Mouse (Mus musculus) E14TG2a.4 (cell line): Measurements from ENCODE around the gene Rpl22.

Source experiments
- H3K27me3 ChIP-seq: 2 replicates; pipeline ENCODE4 v1.6.1; 2014; ENCODE audit warnings: low read length, control low read depth; ENCODE audit not compliant: insufficient read depth
- H3K36me3 ChIP-seq: 2 replicates; pipeline ENCODE4 v1.6.1; 2014; ENCODE audit warnings: low read length, control low read depth; ENCODE audit not compliant: insufficient read depth
- H3K4me1 ChIP-seq: replicated peaks from 2 replicates; pipeline ENCODE4 v1.6.1; 2014; ENCODE audit warnings: low read depth, low read length, control low read depth
- H3K4me3 ChIP-seq: replicated peaks from 2 replicates; pipeline ENCODE4 v1.5.1; 2014; ENCODE audit warnings: mild to moderate bottlenecking, low read length
- H3K9me3 ChIP-seq: 2 replicates; pipeline ENCODE4 v1.6.1; 2014; ENCODE audit warnings: low read length, control low read depth
- CTCF ChIP-seq: conservative IDR thresholded peaks from 2 replicates; pipeline ENCODE4 v1.5.1; 2014; ENCODE audit warnings: low read length
- NANOG ChIP-seq: IDR thresholded peaks from 2 replicates; pipeline ENCODE4 v1.6.1; 2014; ENCODE audit warnings: borderline replicate concordance, low read length, mixed read lengths
- POU5F1 ChIP-seq: IDR thresholded peaks from 2 replicates; pipeline ENCODE4 v1.6.1; 2014; ENCODE audit warnings: low read length, borderline replicate concordance

Gene Rpl22

DNA sequence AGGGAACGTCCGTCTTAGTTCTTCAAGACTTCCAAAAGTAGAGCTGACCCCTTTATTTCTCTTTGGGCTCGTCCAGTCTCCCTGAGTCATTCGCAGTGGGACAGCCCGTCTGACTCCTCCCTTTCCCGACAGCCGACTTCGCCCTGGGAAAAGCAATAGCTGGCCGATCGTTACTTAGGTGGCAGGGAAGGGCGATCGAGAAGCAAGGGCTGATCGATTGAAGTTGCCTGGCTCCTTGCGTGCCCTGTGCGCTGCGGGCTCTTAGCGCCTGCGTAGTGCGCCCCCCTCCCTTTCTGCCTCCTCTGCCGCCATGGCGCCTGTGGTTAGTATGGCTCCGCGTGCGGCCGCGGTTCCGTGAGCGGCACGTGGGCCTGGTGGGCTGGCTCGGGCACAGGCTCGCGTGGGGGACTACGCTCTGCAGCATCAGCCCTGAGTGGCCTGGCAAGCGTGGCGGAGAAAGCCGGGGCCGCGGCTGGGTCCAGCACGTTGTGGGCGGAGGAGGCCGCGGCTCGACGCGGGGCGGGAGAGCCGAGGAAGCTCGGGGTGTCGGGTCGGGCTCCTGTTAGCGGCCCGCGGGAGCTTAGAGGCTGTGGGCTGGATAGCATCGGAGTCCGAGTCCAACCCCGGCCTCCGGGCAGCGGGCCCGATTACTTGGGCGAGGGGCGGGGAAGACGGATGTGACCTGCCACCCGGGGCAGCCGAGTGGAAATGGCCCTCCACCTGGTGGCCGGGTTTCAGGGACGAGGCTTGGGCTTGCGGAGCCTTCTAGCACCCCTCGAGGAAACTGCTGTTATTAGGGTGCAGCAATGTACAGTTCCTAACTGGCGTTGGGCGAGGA lies at the start of gene Rpl22:
Gene Rpl22 (plus strand): TSS at position 169 of the 838 bp plus-strand sequence.
- no peak for TF ChIP-seq NANOG
- no peak for TF ChIP-seq POU5F1
- no peak for TF ChIP-seq CTCF
- H3K36me3 ChIP-seq, result peaks cover 46% of the 10 kb centered on the region
- peak within 1 kb of the TSS; percentile 99 for H3K4me3 ChIP-seq
- H3K9me3 ChIP-seq, result no peaks in the 10 kb centered on the region
- no peaks in the 10 kb centered on the region for H3K27me3 ChIP-seq
- peaks cover 75% of the 10 kb centered on the region for H3K4me1 ChIP-seq

DNA sequence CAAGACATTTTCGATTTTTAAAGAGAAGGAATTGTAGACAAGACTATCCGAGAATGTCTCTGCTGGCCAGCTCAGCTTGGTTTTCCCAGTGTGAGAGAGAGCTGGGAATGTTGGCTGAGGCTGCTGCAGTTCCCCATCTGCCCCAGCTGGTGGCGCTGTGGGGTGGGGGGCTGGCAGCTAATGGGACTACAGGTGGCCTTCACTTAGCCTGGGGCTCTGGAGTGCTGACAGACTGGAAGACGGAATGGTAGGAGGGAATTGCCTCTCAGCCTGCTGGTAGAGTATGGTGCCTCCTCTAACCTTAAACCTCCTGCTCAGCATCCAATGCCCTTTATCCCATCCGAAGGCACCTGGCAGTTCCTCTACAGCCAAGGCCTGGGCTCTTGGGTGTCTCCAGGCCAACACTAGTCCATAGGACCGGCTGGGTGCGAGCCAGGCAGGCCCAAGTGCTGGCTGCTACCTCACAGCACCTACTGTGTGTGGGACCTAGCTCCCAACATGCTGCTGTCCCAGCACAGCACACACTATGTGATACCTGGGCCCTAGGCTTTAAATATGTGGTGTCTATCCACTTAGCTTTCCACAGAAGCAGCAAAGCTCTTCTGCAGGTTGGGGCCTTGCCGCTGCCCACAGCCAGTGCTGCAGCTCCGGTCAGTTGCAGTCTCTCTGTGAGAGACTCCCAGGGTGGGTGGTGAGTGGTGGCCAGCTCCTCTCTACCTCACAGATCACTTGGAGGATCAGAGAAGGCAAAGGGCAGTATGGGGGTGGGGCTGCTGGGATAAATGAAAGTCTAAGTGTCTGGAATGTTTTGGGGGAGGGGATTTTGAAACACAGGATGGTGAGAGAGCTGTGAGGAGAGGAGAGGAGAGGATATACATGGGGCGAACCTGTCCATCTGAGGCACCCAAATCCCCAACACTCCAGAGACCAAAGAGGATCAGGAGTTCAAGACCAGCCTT lies 48.9 kb upstream of the Rpl22 start:
- H3K36me3 ChIP-seq, result peaks cover 10% of the 10 kb centered on the region; the same call in 1 of the 2 replicates
- TF ChIP-seq POU5F1 (no peak), NANOG (no peak), CTCF (peak; percentile 100)
- peaks cover 73% of the 10 kb centered on the region for H3K4me1 ChIP-seq
- no peaks in the 10 kb centered on the region for H3K9me3 ChIP-seq
- H3K4me3 ChIP-seq, result peak overlapping the region; percentile 35; the same call in 1 of the 2 replicates
- H3K27me3 ChIP-seq, result peaks cover 42% of the 10 kb centered on the region

DNA sequence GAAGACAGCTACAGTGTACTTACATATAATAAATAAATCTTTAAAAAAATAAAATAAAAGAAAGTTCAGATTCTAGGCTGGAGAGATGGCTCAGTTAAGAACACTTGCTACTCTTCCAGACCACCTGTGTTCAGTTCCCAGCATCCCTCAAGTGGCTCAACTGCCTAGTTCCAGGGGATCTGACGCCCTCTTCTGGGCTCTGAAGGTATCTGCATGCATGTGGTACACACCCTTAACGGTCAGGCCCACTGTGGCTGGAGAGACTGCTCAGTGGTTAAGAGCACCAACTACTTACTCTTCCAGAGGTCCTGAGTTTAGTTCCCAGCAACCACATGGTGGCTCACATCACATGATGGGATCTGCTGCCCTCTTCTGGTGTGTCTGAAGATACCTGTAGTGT lies 47.6 kb upstream of the Rpl22 start:
- no peaks in the 10 kb centered on the region for H3K36me3 ChIP-seq

DNA sequence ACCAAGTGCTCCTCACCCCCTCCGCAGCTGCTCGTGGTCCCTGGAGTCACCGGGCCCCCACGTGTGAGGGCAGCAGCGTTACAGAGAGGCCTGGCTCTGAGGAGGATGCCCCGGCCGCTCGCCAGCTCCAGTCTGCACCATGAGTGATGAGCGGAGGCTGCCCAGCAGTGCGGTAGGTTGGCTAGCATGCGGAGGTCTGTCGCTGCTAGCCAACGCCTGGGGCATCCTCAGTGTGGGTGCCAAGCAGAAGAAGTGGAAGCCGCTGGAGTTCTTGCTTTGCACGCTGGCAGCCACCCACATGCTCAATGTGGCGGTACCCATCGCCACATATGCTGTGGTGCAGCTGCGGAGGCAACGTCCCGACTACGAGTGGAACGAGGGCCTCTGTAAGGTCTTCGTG lies 46.6 kb upstream of the Rpl22 start:
- TF ChIP-seq POU5F1 (no peak), NANOG (no peak), CTCF (no peak)
- H3K27me3 ChIP-seq, result peaks cover 60% of the 10 kb centered on the region
- no peaks in the 10 kb centered on the region for H3K9me3 ChIP-seq
- H3K4me3 ChIP-seq, result peak overlapping the region; percentile 23
- H3K4me1 ChIP-seq, result peaks cover 70% of the 10 kb centered on the region
- H3K36me3 ChIP-seq, result no peaks in the 10 kb centered on the region

More for the DNA sequence above, 47.6 kb upstream of the Rpl22 start:
- Histone ChIP-seq H3K9me3 (no peaks in the 10 kb centered on the region), H3K27me3 (peaks cover 55% of the 10 kb centered on the region), H3K4me3 (no peak overlapping the region), H3K4me1 (peaks cover 71% of the 10 kb centered on the region)
- TF ChIP-seq POU5F1 (no peak), CTCF (peak; percentile 54)

DNA sequence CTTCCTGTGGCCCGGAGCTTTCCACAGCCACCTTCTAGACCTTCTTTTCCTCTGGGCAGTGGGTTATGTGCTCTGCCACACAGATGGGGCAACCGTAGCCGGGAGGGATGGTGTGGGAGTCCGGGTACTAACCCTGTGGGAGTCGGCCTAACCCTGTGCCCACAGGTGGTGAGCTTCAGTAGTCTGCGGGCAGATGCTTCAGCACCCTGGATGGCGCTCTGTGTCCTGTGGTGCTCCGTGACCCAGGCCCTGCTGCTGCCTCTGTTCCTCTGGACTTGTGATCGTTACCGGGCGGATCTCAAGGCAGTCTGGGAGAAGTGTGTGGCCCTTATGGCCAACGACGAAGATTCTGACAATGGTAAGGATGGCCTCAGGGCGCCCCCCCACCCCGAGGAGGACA lies 43.9 kb upstream of the Rpl22 start:
- no peaks in the 10 kb centered on the region for H3K9me3 ChIP-seq
- peaks cover 57% of the 10 kb centered on the region for H3K27me3 ChIP-seq
- peaks cover 73% of the 10 kb centered on the region for H3K4me1 ChIP-seq
- no peak overlapping the region for H3K4me3 ChIP-seq
- H3K36me3 ChIP-seq, result no peaks in the 10 kb centered on the region
- TF ChIP-seq NANOG (no peak), POU5F1 (no peak), CTCF (no peak)

DNA sequence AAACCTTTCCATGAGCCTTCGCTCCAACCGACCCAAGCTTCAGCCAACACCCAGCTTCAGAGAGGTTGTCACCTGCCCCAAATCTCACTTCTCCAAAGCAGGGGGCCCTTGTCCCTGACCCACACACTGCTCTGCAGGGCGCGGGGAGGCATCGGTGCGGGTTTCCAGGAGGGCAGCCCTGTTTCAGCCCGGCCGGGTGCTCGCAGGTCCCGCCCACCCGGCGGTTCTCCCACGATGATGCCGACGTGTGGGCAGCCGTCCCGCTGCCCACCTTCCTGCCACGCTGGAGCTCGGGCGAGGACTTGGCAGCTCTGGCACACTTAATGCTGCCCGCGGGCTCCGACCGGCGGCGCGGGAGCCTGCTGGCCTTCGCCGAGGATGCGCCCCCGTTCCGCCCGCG lies 42.8 kb upstream of the Rpl22 start:
- Histone ChIP-seq H3K36me3 (no peaks in the 10 kb centered on the region), H3K27me3 (peaks cover 68% of the 10 kb centered on the region), H3K4me1 (peaks cover 76% of the 10 kb centered on the region), H3K9me3 (no peaks in the 10 kb centered on the region), H3K4me3 (peak overlapping the region; percentile 75)
- no peak for TF ChIP-seq CTCF
- no peak for TF ChIP-seq POU5F1

DNA sequence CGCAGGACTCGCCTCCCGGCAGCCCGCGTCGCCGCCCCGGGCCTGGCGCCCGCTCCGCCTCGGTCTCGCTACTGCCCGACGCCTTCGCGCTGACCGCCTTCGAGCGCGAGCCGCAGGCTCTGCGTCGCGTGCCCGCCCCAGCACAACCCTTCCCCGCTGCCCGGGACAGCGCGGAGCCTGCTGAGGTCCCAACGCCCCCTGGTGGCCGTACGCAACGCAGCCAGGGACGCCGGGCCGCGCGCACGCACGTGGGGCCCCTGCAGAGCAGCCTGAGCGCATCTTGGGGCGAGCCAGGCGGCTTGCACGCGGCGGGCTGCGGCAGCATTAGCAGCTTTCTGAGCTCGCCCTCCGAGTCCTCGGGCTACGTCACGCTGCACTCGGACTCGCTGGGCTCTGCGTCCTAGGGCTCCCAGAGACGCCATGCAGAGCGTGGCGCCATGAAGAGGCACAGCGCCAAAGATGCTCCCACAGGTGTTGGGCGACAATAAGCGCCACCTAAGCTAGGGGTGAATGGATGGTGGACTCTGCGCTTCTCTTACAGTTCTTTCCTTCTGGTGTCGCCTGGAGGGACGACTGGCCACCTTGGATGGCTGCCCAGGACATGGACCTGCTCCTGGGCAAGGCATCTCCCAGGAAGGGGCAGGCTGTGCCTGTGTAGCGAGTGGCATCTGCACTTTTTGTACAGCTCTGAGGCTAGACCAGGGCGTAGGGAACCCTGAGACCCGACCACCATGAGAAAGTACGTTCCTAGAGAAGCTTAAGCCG lies 42.2 kb upstream of the Rpl22 start:
- Histone ChIP-seq H3K4me3 (peak overlapping the region; percentile 75), H3K27me3 (peaks cover 75% of the 10 kb centered on the region), H3K4me1 (peaks cover 80% of the 10 kb centered on the region), H3K36me3 (no peaks in the 10 kb centered on the region), H3K9me3 (no peaks in the 10 kb centered on the region)
- no peak for TF ChIP-seq CTCF
- no peak for TF ChIP-seq POU5F1
- TF ChIP-seq NANOG, result no peak
